Mouse (Mus musculus) hindbrain, embryonic 11.5 days (tissue): ENCODE measurements around the gene Hist1h2an. TPM values are rescaled to one million over a fixed set of nuclear protein-coding genes. Genes with fewer than 3 reads are reported as not detected.
"Not testable (repeated sequence)": the region's sequence is repeated elsewhere in the genome, so short reads cannot be mapped to it uniquely, and the experiment has no call there.

Source experiments
- ATAC-seq: fragments of 200-750 bp; cut with Nextera tagmentation; 2 replicates; pipeline ENCODE4 v1.8.0; 2017; ENCODE audit warnings: mild to moderate bottlenecking, moderate TSS enrichment, moderate library complexity; ENCODE audit not compliant: low FRiP score
- DNase-seq: peaks from one replicate; pipeline ENCODE4 v3.0.0-alpha.2; 2015; ENCODE audit warnings: low spot score
- H3K27ac ChIP-seq: fragments of 300-500 bp; sonication (generic); 2 replicates; pipeline ENCODE4 v1.5.1; 2014; ENCODE audit warnings: mild to moderate bottlenecking, low read depth, low read length
- H3K27me3 ChIP-seq: fragments of 300-500 bp; sonication (generic); 2 replicates; pipeline ENCODE4 v1.6.1; 2014; ENCODE audit warnings: mild to moderate bottlenecking, low read length, moderate library complexity, mixed read lengths; ENCODE audit not compliant: control insufficient read depth, insufficient read depth
- H3K36me3 ChIP-seq: fragments of 300-500 bp; sonication (generic); 2 replicates; pipeline ENCODE4 v1.6.1; 2014; ENCODE audit warnings: mild to moderate bottlenecking, low read length, moderate library complexity, mixed read lengths; ENCODE audit not compliant: control insufficient read depth, insufficient read depth
- H3K4me1 ChIP-seq: fragments of 300-500 bp; sonication (generic); replicated peaks from 2 replicates; pipeline ENCODE4 v1.6.1; 2014; ENCODE audit warnings: low read length, mixed read lengths; ENCODE audit not compliant: control insufficient read depth, insufficient read depth
- H3K4me2 ChIP-seq: fragments of 300-500 bp; sonication (generic); replicated peaks from 2 replicates; pipeline ENCODE4 v1.6.1; 2014; ENCODE audit warnings: mild to moderate bottlenecking, low read depth, low read length
- H3K4me3 ChIP-seq: fragments of 300-500 bp; sonication (generic); 2 replicates; pipeline ENCODE4 v1.5.1; 2014; ENCODE audit warnings: low read depth, low read length
- H3K9ac ChIP-seq: fragments of 300-500 bp; sonication (generic); 2 replicates; pipeline ENCODE4 v1.6.1; 2014; ENCODE audit warnings: low read depth, low read length
- H3K9me3 ChIP-seq: fragments of 300-500 bp; sonication (generic); 2 replicates; pipeline ENCODE4 v1.6.1; 2016; ENCODE audit warnings: low read length; ENCODE audit not compliant: control insufficient read depth
- WGBS: fragments of 180-500 bp; shearing (Covaris S2); extraction: QIAGEN DNeasy Blood & Tissue Kit; methylation state at CpG from one replicate; pipeline ENCODE4 v1.1.7; 2014; 5-methylcytosine and 5-hydroxymethylcytosine counted together
- polyA plus RNA-seq: library from polyadenylated mRNA; unstranded; fragments of >200 nt; fragmentation: Nextera tagmentation; extraction: Ambion mirVana; gene quantifications from 2 replicates; pipeline ENCODE4 v1.2.1, GENCODE M21; 2014

Hist1h2an gene
- polyA plus RNA-seq, 1 experiment from 2014 or later = 1.4 TPM

GRCm38 (mm10) chr13:21786189-21786898, 674 bp downstream of the Hist1h2an start:
- DNase-seq (peak; percentile 51), ATAC-seq (no peak)
- Histone ChIP-seq H3K36me3 (no peaks in the 10 kb centered on the region), H3K4me3 (peak overlapping the region; percentile 30), H3K4me2 (peak overlapping the region; percentile 45), H3K9ac (peak overlapping the region; percentile 53; the same call in 1 of the 2 replicates), H3K27ac (peak overlapping the region; percentile 84), H3K27me3 (no peaks in the 10 kb centered on the region), H3K4me1 (0 out of 2 replicates have a peak, but pooled peaks cover 5% of the 10 kb centered on the region), H3K9me3 (no peaks in the 10 kb centered on the region)
- 6% methylated on average over 8 of the region's 8 CpGs for WGBS

- Histone ChIP-seq H3K36me3 (no peaks in the 10 kb centered on the region), H3K9ac (peak overlapping the region; percentile 35; the same call in 1 of the 2 replicates), H3K4me1 (0 out of 2 replicates have a peak, but pooled peaks cover 5% of the 10 kb centered on the region), H3K4me3 (no peak overlapping the region), H3K9me3 (no peaks in the 10 kb centered on the region), H3K4me2 (peak overlapping the region; percentile 65), H3K27ac (peak overlapping the region; percentile 77), H3K27me3 (no peaks in the 10 kb centered on the region)
- DNase-seq = peak; percentile 22
- ATAC-seq = no peak
- WGBS = 22% methylated on average over 6 of the region's 6 CpGs
These were observed 2.7 kb downstream of the Hist1h2an start for GRCm38 (mm10) chr13:21784311-21784710.

GRCm38 (mm10) chr13:21783734-21784161, 3.3 kb downstream of the Hist1h2an start:
- 0 out of 2 replicates have a peak, but pooled peaks cover 5% of the 10 kb centered on the region for H3K4me1 ChIP-seq
- DNase-seq (peak; percentile 74), ATAC-seq (no peak)
- H3K36me3 ChIP-seq = no peaks in the 10 kb centered on the region
- H3K4me3 ChIP-seq = peak overlapping the region; percentile 35
- H3K9me3 ChIP-seq = no peaks in the 10 kb centered on the region
- no peaks in the 10 kb centered on the region for H3K27me3 ChIP-seq
- WGBS = 1% methylated on average over 9 of the region's 9 CpGs
- H3K27ac ChIP-seq = peak overlapping the region; percentile 77
- H3K9ac ChIP-seq = peak overlapping the region; percentile 35; the same call in 1 of the 2 replicates
- H3K4me2 ChIP-seq = peak overlapping the region; percentile 65

DNA sequence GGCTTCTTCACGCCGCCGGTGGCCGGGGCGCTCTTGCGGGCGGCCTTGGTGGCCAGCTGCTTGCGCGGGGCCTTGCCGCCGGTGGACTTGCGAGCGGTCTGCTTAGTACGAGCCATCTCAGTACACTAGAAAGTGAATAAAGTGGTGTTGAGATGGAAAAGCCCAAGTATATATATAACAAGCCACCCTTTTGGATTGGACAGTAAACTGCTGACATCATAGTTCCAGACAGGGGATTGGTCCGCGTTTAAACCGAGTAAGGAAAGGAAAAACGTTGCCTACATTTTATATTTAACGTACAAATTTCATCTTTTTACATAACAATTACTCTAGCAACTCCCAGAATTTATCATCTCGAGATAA, 3.8 kb downstream of the Hist1h2an start, which contains the start of gene Hist1h3i:
Gene Hist1h3i (minus strand): TSS at position 116 of the 363 bp plus-strand sequence.
- Histone ChIP-seq H3K36me3 (no peaks in the 10 kb centered on the region), H3K9me3 (no peaks in the 10 kb centered on the region), H3K4me3 (peak within 1 kb of the TSS; percentile 35), H3K27ac (peak within 1 kb of the TSS; percentile 77), H3K4me2 (peak within 1 kb of the TSS; percentile 65), H3K27me3 (no peaks in the 10 kb centered on the region), H3K4me1 (0 out of 2 replicates have a peak, but pooled peaks cover 5% of the 10 kb centered on the region), H3K9ac (peak within 1 kb of the TSS; percentile 64)
- WGBS = under 1% methylated on average over 13 of the region's 20 CpGs
- DNase-seq = peak; percentile 76
- peak; percentile 69 for ATAC-seq

DNA sequence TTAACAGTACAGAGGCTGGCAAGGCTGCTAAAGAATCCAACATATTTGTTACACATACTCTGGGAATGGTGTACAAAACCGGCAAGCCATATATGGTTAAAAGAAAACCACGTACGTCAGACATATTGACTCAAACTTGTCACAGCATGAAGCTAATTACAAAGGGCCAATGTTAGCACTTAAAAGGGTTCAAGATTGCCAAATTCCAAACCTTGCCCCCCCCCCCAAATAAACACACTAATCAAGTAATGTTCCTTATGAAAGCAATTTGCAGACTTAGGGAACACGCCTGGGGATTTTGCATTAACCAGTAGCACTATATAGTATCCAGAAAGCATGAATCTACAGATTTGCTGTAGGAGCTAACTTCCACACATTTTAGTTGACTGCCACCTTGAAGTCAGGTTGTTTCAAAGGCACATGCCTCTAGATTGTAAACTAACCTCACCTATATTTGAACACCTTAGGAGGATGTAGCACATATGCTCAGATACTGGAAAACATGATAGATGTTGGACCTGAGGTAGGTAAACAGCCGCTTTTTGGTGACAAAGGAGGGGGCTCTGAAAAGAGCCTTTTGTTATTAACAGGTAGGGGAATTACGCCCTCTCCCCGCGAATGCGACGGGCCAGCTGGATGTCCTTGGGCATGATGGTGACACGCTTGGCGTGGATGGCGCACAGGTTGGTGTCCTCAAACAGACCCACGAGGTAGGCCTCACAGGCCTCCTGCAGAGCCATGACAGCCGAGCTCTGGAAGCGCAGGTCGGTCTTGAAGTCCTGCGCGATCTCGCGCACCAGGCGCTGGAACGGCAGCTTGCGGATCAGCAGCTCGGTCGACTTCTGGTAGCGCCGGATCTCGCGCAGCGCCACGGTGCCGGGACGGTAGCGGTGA, 4.4 kb downstream of the Hist1h2an start:
- DNase-seq = peak; percentile 62
- H3K4me1 ChIP-seq, H3K36me3 ChIP-seq, H3K9me3 ChIP-seq, H3K27me3 ChIP-seq, ATAC-seq: not testable (repeated sequence)
- peak overlapping the region; percentile 73 for H3K27ac ChIP-seq
- peak overlapping the region; percentile 64 for H3K9ac ChIP-seq
- peak overlapping the region; percentile 65 for H3K4me2 ChIP-seq
- under 1% methylated on average over 16 of the region's 35 CpGs for WGBS
- H3K4me3 ChIP-seq = peak overlapping the region; percentile 35

- Histone ChIP-seq H3K27me3 (no peaks in the 10 kb centered on the region), H3K4me1 (0 out of 2 replicates have a peak, but pooled peaks cover 3% of the 10 kb centered on the region), H3K4me3 (no peak overlapping the region), H3K9me3 (no peaks in the 10 kb centered on the region), H3K9ac (no peak overlapping the region), H3K27ac (no peak overlapping the region), H3K4me2 (no peak overlapping the region), H3K36me3 (no peaks in the 10 kb centered on the region)
- peak; percentile 14 for DNase-seq
- ATAC-seq = no peak
- 93% methylated on average over 1 of the region's 1 CpGs for WGBS
These were observed 5.4 kb downstream of the Hist1h2an start for GRCm38 (mm10) chr13:21781639-21782038.

GRCm38 (mm10) chr13:21781021-21781555, 5.9 kb downstream of the Hist1h2an start:
- Histone ChIP-seq H3K4me3 (no peak overlapping the region), H3K9ac (no peak overlapping the region), H3K4me2 (peak overlapping the region; percentile 84), H3K4me1 (0 out of 2 replicates have a peak, but pooled peaks cover 2% of the 10 kb centered on the region), H3K27me3 (no peaks in the 10 kb centered on the region), H3K9me3 (no peaks in the 10 kb centered on the region), H3K27ac (peak overlapping the region; percentile 44; the same call in 1 of the 2 replicates), H3K36me3 (no peaks in the 10 kb centered on the region)
- WGBS = 45% methylated on average over 6 of the region's 6 CpGs
- DNase-seq (peak; percentile 27), ATAC-seq (no peak)
